Mouse (Mus musculus) forebrain, embryonic 13.5 days (tissue): ENCODE data around the gene Brca2. TPM values are rescaled to one million over a fixed set of nuclear protein-coding genes. Genes with fewer than 3 reads are reported as not detected.

Experiments used
- ATAC-seq: fragments of 200-750 bp; cut with Nextera tagmentation; 2 replicates; pipeline ENCODE4 v1.8.0; 2017
- H3K27ac ChIP-seq: fragments of 300-500 bp; sonication (generic); 2 replicates; pipeline ENCODE4 v1.5.1; 2015; ENCODE audit warnings: inconsistent platforms, mild to moderate bottlenecking, moderate library complexity
- H3K27me3 ChIP-seq: fragments of 300-500 bp; sonication (generic); 2 replicates; pipeline ENCODE4 v1.6.1; 2015; ENCODE audit warnings: mild to moderate bottlenecking, inconsistent platforms
- H3K36me3 ChIP-seq: fragments of 300-500 bp; sonication (generic); 2 replicates; pipeline ENCODE4 v1.6.1; 2015; ENCODE audit warnings: mild to moderate bottlenecking, inconsistent platforms; ENCODE audit not compliant: poor library complexity, severe bottlenecking
- H3K4me1 ChIP-seq: fragments of 300-500 bp; sonication (generic); 2 replicates; pipeline ENCODE4 v1.6.1; 2015; ENCODE audit warnings: inconsistent platforms
- H3K4me2 ChIP-seq: fragments of 300-500 bp; sonication (generic); 2 replicates; pipeline ENCODE4 v1.6.1; 2015; ENCODE audit warnings: inconsistent platforms, mild to moderate bottlenecking, moderate library complexity
- H3K4me3 ChIP-seq: fragments of 300-500 bp; sonication (generic); 2 replicates; pipeline ENCODE4 v1.5.1; 2015; ENCODE audit warnings: mild to moderate bottlenecking, inconsistent platforms
- H3K9ac ChIP-seq: fragments of 300-500 bp; sonication (generic); 2 replicates; pipeline ENCODE4 v1.6.1; 2015; ENCODE audit warnings: mild to moderate bottlenecking, inconsistent platforms
- H3K9me3 ChIP-seq: fragments of 300-500 bp; sonication (generic); replicated peaks from 2 replicates; pipeline ENCODE4 v1.6.1; 2016; ENCODE audit warnings: inconsistent platforms
- WGBS: fragments of 180-500 bp; shearing (Covaris S2); methylation state at CpG from one replicate; pipeline ENCODE4 v1.1.7; 2015; 5-methylcytosine and 5-hydroxymethylcytosine counted together
- polyA plus RNA-seq: library from polyadenylated mRNA; unstranded; fragments of >200 nt; fragmentation: Nextera tagmentation; extraction: Ambion mirVana; gene quantifications from 2 replicates; pipeline ENCODE4 v1.2.1, GENCODE M21; 2015

The Brca2 gene
- polyA plus RNA-seq, 1 experiment from 2014 or later, result 23.9 TPM

GRCm38 (mm10) chr5:150519551-150519950 lies 2.9 kb upstream of the Brca2 start:
- no peaks in the 10 kb centered on the region for H3K27me3 ChIP-seq
- peaks cover 17% of the 10 kb centered on the region for H3K4me1 ChIP-seq
- H3K9ac ChIP-seq, result no peak overlapping the region
- whole genome bisulfite sequencing, result 91% methylated on average over 1 of the region's 1 CpGs
- H3K9me3 ChIP-seq, result no peaks in the 10 kb centered on the region
- no peak overlapping the region for H3K27ac ChIP-seq
- H3K4me2 ChIP-seq, result no peak overlapping the region
- no peak overlapping the region for H3K4me3 ChIP-seq
- no peaks in the 10 kb centered on the region for H3K36me3 ChIP-seq
- no peak for ATAC-seq

GRCm38 (mm10) chr5:150522867-150523234 lies 421 bp downstream of the Brca2 start:
- Histone ChIP-seq H3K27ac (peak overlapping the region; percentile 44; the same call in 1 of the 2 replicates), H3K9me3 (no peaks in the 10 kb centered on the region), H3K4me2 (peak overlapping the region; percentile 66), H3K9ac (peak overlapping the region; percentile 85), H3K4me3 (peak overlapping the region; percentile 73), H3K36me3 (no peaks in the 10 kb centered on the region), H3K27me3 (no peaks in the 10 kb centered on the region), H3K4me1 (peaks cover 17% of the 10 kb centered on the region)
- 8% methylated on average over 11 of the region's 11 CpGs for WGBS
- ATAC-seq, result no peak

GRCm38 (mm10) chr5:150525239-150525638 lies 2.8 kb downstream of the Brca2 start:
- H3K9ac ChIP-seq, result no peak overlapping the region
- H3K4me3 ChIP-seq, result no peak overlapping the region
- no peaks in the 10 kb centered on the region for H3K27me3 ChIP-seq
- no peaks in the 10 kb centered on the region for H3K9me3 ChIP-seq
- no peak for ATAC-seq
- H3K36me3 ChIP-seq, result peaks cover 6% of the 10 kb centered on the region; the same call in 1 of the 2 replicates
- H3K4me1 ChIP-seq, result peaks cover 17% of the 10 kb centered on the region
- H3K4me2 ChIP-seq, result no peak overlapping the region
- WGBS, result 91% methylated on average over 2 of the region's 2 CpGs
- no peak overlapping the region for H3K27ac ChIP-seq

GRCm38 (mm10) chr5:150541302-150541701 lies 18.9 kb downstream of the Brca2 start:
- Histone ChIP-seq H3K4me1 (no peaks in the 10 kb centered on the region), H3K4me2 (no peak overlapping the region), H3K27ac (no peak overlapping the region), H3K9ac (no peak overlapping the region), H3K9me3 (peaks cover 2% of the 10 kb centered on the region; the same call in 1 of the 2 replicates), H3K27me3 (no peaks in the 10 kb centered on the region), H3K4me3 (no peak overlapping the region), H3K36me3 (peaks cover 44% of the 10 kb centered on the region)
- WGBS, result 96% methylated on average over 1 of the region's 1 CpGs
- no peak for ATAC-seq

- WGBS, result 95% methylated on average over 2 of the region's 2 CpGs
- Histone ChIP-seq H3K9me3 (peaks cover 2% of the 10 kb centered on the region; the same call in 1 of the 2 replicates), H3K36me3 (peaks cover 27% of the 10 kb centered on the region), H3K4me3 (no peak overlapping the region), H3K27ac (no peak overlapping the region), H3K4me2 (no peak overlapping the region), H3K4me1 (0 out of 2 replicates have a peak, but pooled peaks cover 3% of the 10 kb centered on the region), H3K9ac (no peak overlapping the region), H3K27me3 (no peaks in the 10 kb centered on the region)
- ATAC-seq, result no peak
Observed at GRCm38 (mm10) chr5:150543184-150543583, 20.8 kb downstream of the Brca2 start.

GRCm38 (mm10) chr5:150551637-150552036 lies 29.2 kb downstream of the Brca2 start:
- Histone ChIP-seq H3K27me3 (no peaks in the 10 kb centered on the region), H3K9me3 (no peaks in the 10 kb centered on the region), H3K4me2 (no peak overlapping the region), H3K4me3 (no peak overlapping the region), H3K36me3 (peaks cover 45% of the 10 kb centered on the region), H3K4me1 (0 out of 2 replicates have a peak, but pooled peaks cover 3% of the 10 kb centered on the region), H3K27ac (no peak overlapping the region), H3K9ac (no peak overlapping the region)
- no peak for ATAC-seq
- WGBS, result 65% methylated on average over 3 of the region's 3 CpGs

- H3K27ac ChIP-seq, result no peak overlapping the region
- H3K9ac ChIP-seq, result no peak overlapping the region
- H3K9me3 ChIP-seq, result no peaks in the 10 kb centered on the region
- peaks cover 43% of the 10 kb centered on the region for H3K36me3 ChIP-seq
- no peak for ATAC-seq
- H3K4me3 ChIP-seq, result no peak overlapping the region
- WGBS, result 93% methylated on average over 6 of the region's 6 CpGs
- H3K4me1 ChIP-seq, result no peaks in the 10 kb centered on the region
- no peaks in the 10 kb centered on the region for H3K27me3 ChIP-seq
- no peak overlapping the region for H3K4me2 ChIP-seq
Observed at GRCm38 (mm10) chr5:150559519-150560103, 37.2 kb downstream of the Brca2 start.

- Histone ChIP-seq H3K9ac (no peak overlapping the region), H3K27me3 (no peaks in the 10 kb centered on the region), H3K4me2 (no peak overlapping the region), H3K4me3 (no peak overlapping the region), H3K9me3 (no peaks in the 10 kb centered on the region), H3K27ac (no peak overlapping the region), H3K36me3 (peaks cover 52% of the 10 kb centered on the region), H3K4me1 (no peaks in the 10 kb centered on the region)
- no peak for ATAC-seq
- 96% methylated on average over 5 of the region's 5 CpGs for WGBS
Observed at GRCm38 (mm10) chr5:150560851-150561250, 38.4 kb downstream of the Brca2 start.

- H3K27ac ChIP-seq, result no peak overlapping the region
- no peak overlapping the region for H3K4me3 ChIP-seq
- ATAC-seq, result no peak
- H3K4me2 ChIP-seq, result no peak overlapping the region
- H3K9me3 ChIP-seq, result no peaks in the 10 kb centered on the region
- H3K4me1 ChIP-seq, result no peaks in the 10 kb centered on the region
- H3K36me3 ChIP-seq, result peaks cover 53% of the 10 kb centered on the region
- no peaks in the 10 kb centered on the region for H3K27me3 ChIP-seq
- no peak overlapping the region for H3K9ac ChIP-seq
Observed at GRCm38 (mm10) chr5:150561376-150561775, 38.9 kb downstream of the Brca2 start.

- H3K36me3 ChIP-seq, result peaks cover 53% of the 10 kb centered on the region
- H3K9ac ChIP-seq, result no peak overlapping the region
- H3K27me3 ChIP-seq, result no peaks in the 10 kb centered on the region
- H3K4me1 ChIP-seq, result no peaks in the 10 kb centered on the region
- no peak for ATAC-seq
- 93% methylated on average over 5 of the region's 5 CpGs for WGBS
- no peak overlapping the region for H3K4me3 ChIP-seq
- no peak overlapping the region for H3K27ac ChIP-seq
- H3K4me2 ChIP-seq, result no peak overlapping the region
- no peaks in the 10 kb centered on the region for H3K9me3 ChIP-seq
Observed at GRCm38 (mm10) chr5:150561783-150562182, 39.4 kb downstream of the Brca2 start.

GRCm38 (mm10) chr5:150564426-150564825 lies 42.0 kb downstream of the Brca2 start:
- peaks cover 60% of the 10 kb centered on the region for H3K36me3 ChIP-seq
- no peak overlapping the region for H3K27ac ChIP-seq
- 93% methylated on average over 6 of the region's 6 CpGs for WGBS
- ATAC-seq, result no peak
- H3K9me3 ChIP-seq, result no peaks in the 10 kb centered on the region
- H3K9ac ChIP-seq, result no peak overlapping the region
- H3K27me3 ChIP-seq, result no peaks in the 10 kb centered on the region
- no peak overlapping the region for H3K4me3 ChIP-seq
- H3K4me2 ChIP-seq, result no peak overlapping the region
- H3K4me1 ChIP-seq, result no peaks in the 10 kb centered on the region

- H3K4me1 ChIP-seq, result no peaks in the 10 kb centered on the region
- H3K27me3 ChIP-seq, result no peaks in the 10 kb centered on the region
- H3K4me3 ChIP-seq, result no peak overlapping the region
- peaks cover 65% of the 10 kb centered on the region for H3K36me3 ChIP-seq
- no peak overlapping the region for H3K9ac ChIP-seq
- 62% methylated on average over 3 of the region's 3 CpGs for WGBS
- H3K4me2 ChIP-seq, result no peak overlapping the region
- H3K9me3 ChIP-seq, result no peaks in the 10 kb centered on the region
- no peak for ATAC-seq
- H3K27ac ChIP-seq, result no peak overlapping the region
Observed at GRCm38 (mm10) chr5:150566226-150566625, 43.8 kb downstream of the Brca2 start.

GRCm38 (mm10) chr5:150566971-150567370 lies 44.5 kb downstream of the Brca2 start:
- no peaks in the 10 kb centered on the region for H3K9me3 ChIP-seq
- no peaks in the 10 kb centered on the region for H3K4me1 ChIP-seq
- H3K27me3 ChIP-seq, result no peaks in the 10 kb centered on the region
- H3K27ac ChIP-seq, result no peak overlapping the region
- H3K9ac ChIP-seq, result no peak overlapping the region
- ATAC-seq, result no peak
- WGBS, result 86% methylated on average over 5 of the region's 5 CpGs
- H3K4me3 ChIP-seq, result no peak overlapping the region
- H3K36me3 ChIP-seq, result peaks cover 62% of the 10 kb centered on the region
- no peak overlapping the region for H3K4me2 ChIP-seq
